Mouse (Mus musculus) ES-Bruce4 (cell line): ENCODE data around the gene Nr2e1.

Source experiments
- CTCF ChIP-seq: IDR thresholded peaks from one replicate; pipeline ENCODE4 v1.8.1; 2011; ENCODE audit warnings: low read depth, low read length
- EP300 ChIP-seq: IDR thresholded peaks from 2 replicates; pipeline ENCODE4 v1.6.1; 2011; ENCODE audit warnings: low read depth, low read length; ENCODE audit not compliant: insufficient read depth
- POLR2A ChIP-seq: IDR thresholded peaks from one replicate; pipeline ENCODE4 v1.8.1; 2011; ENCODE audit warnings: low read length; ENCODE audit not compliant: insufficient read depth

DNA sequence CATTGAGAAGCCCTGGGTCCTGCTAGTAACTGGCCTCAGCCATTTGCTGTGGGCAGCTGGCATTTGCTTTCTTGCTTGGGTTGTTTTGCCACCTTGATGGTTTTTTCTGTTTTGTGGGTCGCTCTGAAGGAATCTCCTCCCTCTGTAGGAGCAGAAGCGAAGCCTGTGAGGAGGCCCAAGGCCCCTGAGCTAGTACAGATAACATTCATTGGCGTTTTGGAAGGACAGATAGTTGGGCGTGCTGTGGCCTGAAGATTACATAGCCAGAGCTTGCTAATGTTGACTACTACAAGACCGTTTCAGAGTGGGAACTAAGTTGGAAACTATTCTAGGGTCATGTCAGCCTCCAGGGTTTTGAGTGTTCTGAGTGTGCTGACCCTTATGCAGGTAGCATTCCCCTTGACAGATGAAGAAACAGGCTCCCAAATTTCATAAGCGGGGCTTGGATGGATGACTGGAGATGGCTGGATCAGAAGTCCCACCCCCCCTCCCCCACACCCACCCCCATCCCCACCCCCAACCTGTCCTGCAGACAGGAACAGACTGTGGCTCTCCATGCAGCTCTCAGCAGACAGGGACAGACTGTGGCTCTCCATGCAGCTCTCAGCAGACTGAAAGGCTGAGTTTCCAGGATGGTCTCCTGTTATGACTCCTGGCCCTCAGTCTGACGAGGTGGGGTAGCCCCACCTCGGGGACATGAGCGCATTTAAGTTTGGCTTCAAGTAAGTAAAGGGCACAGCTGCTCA, 45.7 kb downstream of the Nr2e1 start:
- no peak for TF ChIP-seq CTCF
- no peak for TF ChIP-seq POLR2A
- no peak for TF ChIP-seq EP300
